Mouse (Mus musculus) cerebellum, adult 2 months (tissue): ENCODE measurements at regions not wholly inside any gene's neighbourhood (a gene's known extent, or its start where the extent isn't known, plus 50 kb on each side); places are given as distances from the start of the nearest gene placed in this dataset.
A peak's percentile ranks its signal among the peaks of the same experiment; 100 is the strongest.

Experiments used
- DNase-seq, 2 experiments: peaks; one replicate each; pipeline ENCODE4 v3.0.0; 2021
- H3K27ac ChIP-seq: fragments of 200-500 bp; 2 replicates; pipeline ENCODE4 v1.5.1; 2012; ENCODE audit warnings: low read length, control low read depth, inconsistent platforms; ENCODE audit not compliant: insufficient read depth
- H3K27me3 ChIP-seq: fragments of 200-500 bp; 2 replicates; pipeline ENCODE4 v1.6.1; 2012; ENCODE audit warnings: inconsistent platforms, mild to moderate bottlenecking, low read length, moderate library complexity; ENCODE audit not compliant: control insufficient read depth, insufficient read depth
- H3K4me1 ChIP-seq: fragments of 200-500 bp; 2 replicates; pipeline ENCODE4 v1.6.1; 2011; ENCODE audit warnings: low read length; ENCODE audit not compliant: control insufficient read depth, insufficient read depth
- H3K4me3 ChIP-seq: fragments of 200-500 bp; replicated peaks from 2 replicates; pipeline ENCODE3; 2011; ENCODE audit warnings: mild to moderate bottlenecking, low read depth, low read length, control low read depth; ENCODE audit not compliant: insufficient read depth
- CTCF ChIP-seq: fragments of 200-500 bp; IDR thresholded peaks from 2 replicates; pipeline ENCODE4 v1.5.1; 2011; ENCODE audit warnings: low read depth, mild to moderate bottlenecking, control low read depth, low read length, moderate library complexity, borderline replicate concordance; ENCODE audit not compliant: insufficient read depth
- POLR2A ChIP-seq: fragments of 200-500 bp; IDR thresholded peaks from 2 replicates; pipeline ENCODE4 v1.6.1; 2011; ENCODE audit warnings: low read length, control low read depth, borderline replicate concordance; ENCODE audit not compliant: insufficient read depth
- WGBS: fragments of 180-500 bp; shearing (Covaris S2); methylation state at CpG from one replicate; pipeline ENCODE4 v1.1.7; 2018; 5-methylcytosine and 5-hydroxymethylcytosine counted together

GRCm38 (mm10) chr4:47902749-47903148 lies 142.2 kb upstream of the Nr4a3 start:
- no peak for TF ChIP-seq POLR2A
- 88% methylated on average over 12 of the region's 12 CpGs for WGBS

GRCm38 (mm10) chr4:47912259-47912658 lies 132.7 kb upstream of the Nr4a3 start:
- TF ChIP-seq CTCF (0 out of 2 replicates have a peak, but pooled peaks have one; percentile 12), POLR2A (no peak)
- H3K4me1 ChIP-seq = no peaks in the 10 kb centered on the region
- H3K4me3 ChIP-seq = no peak overlapping the region
- H3K27me3 ChIP-seq = no peaks in the 10 kb centered on the region
- no peak for DNase-seq
- H3K27ac ChIP-seq = no peak overlapping the region
- 87% methylated on average over 1 of the region's 1 CpGs for WGBS

More at GRCm38 (mm10) chr4:47902749-47903148, 142.2 kb upstream of the Nr4a3 start:
- DNase-seq = no peak
- no peaks in the 10 kb centered on the region for H3K27me3 ChIP-seq
- H3K27ac ChIP-seq = no peak overlapping the region
- no peak overlapping the region for H3K4me3 ChIP-seq
- H3K4me1 ChIP-seq = no peaks in the 10 kb centered on the region; the same call in 1 of the 2 replicates

GRCm38 (mm10) chr4:47919576-47919975 lies 125.4 kb upstream of the Nr4a3 start:
- no peak overlapping the region for H3K4me3 ChIP-seq
- no peaks in the 10 kb centered on the region for H3K27me3 ChIP-seq
- WGBS = 88% methylated on average over 7 of the region's 7 CpGs
- H3K4me1 ChIP-seq = no peaks in the 10 kb centered on the region
- DNase-seq = no peak
- TF ChIP-seq POLR2A (no peak), CTCF (no peak)
- H3K27ac ChIP-seq = no peak overlapping the region

GRCm38 (mm10) chr4:47931464-47931863 lies 113.5 kb upstream of the Nr4a3 start:
- peak in 1 of 2 experiments; percentile 21 for DNase-seq
- TF ChIP-seq POLR2A = no peak
- no peak for TF ChIP-seq CTCF
- no peaks in the 10 kb centered on the region for H3K27me3 ChIP-seq
- H3K4me3 ChIP-seq = no peak overlapping the region
- no peaks in the 10 kb centered on the region for H3K4me1 ChIP-seq
- 73% methylated on average over 2 of the region's 2 CpGs for WGBS
- H3K27ac ChIP-seq = no peak overlapping the region

GRCm38 (mm10) chr4:47933526-47933925 lies 111.4 kb upstream of the Nr4a3 start:
- H3K27me3 ChIP-seq = no peaks in the 10 kb centered on the region
- no peak overlapping the region for H3K4me3 ChIP-seq
- 88% methylated on average over 1 of the region's 1 CpGs for WGBS
- H3K4me1 ChIP-seq = no peaks in the 10 kb centered on the region; the same call in 1 of the 2 replicates
- no peak for TF ChIP-seq CTCF
- DNase-seq = no peak
- H3K27ac ChIP-seq = no peak overlapping the region

- no peak for DNase-seq
- WGBS = 72% methylated on average over 3 of the region's 3 CpGs
- Histone ChIP-seq H3K27me3 (no peaks in the 10 kb centered on the region), H3K4me1 (peaks cover 4% of the 10 kb centered on the region; the same call in 1 of the 2 replicates), H3K4me3 (no peak overlapping the region), H3K27ac (no peak overlapping the region)
- TF ChIP-seq POLR2A (no peak), CTCF (no peak)
These were observed 109.4 kb upstream of the Nr4a3 start for GRCm38 (mm10) chr4:47935547-47935946.

- Histone ChIP-seq H3K27me3 (no peaks in the 10 kb centered on the region), H3K4me1 (peaks cover 4% of the 10 kb centered on the region; the same call in 1 of the 2 replicates), H3K27ac (no peak overlapping the region), H3K4me3 (no peak overlapping the region)
- DNase-seq = no peak
- 93% methylated on average over 7 of the region's 7 CpGs for WGBS
- no peak for TF ChIP-seq POLR2A
- no peak for TF ChIP-seq CTCF
These were observed 108.4 kb upstream of the Nr4a3 start for GRCm38 (mm10) chr4:47936470-47937125.

GRCm38 (mm10) chr4:47947869-47948573 lies 96.9 kb upstream of the Nr4a3 start:
- H3K4me3 ChIP-seq = no peak overlapping the region
- TF ChIP-seq CTCF (no peak), POLR2A (no peak)
- H3K4me1 ChIP-seq = no peaks in the 10 kb centered on the region
- H3K27me3 ChIP-seq = no peaks in the 10 kb centered on the region
- H3K27ac ChIP-seq = no peak overlapping the region
- DNase-seq = peak in 1 of 2 experiments; percentile 12
- 52% methylated on average over 16 of the region's 16 CpGs for WGBS

GRCm38 (mm10) chr4:47948789-47949188 lies 96.2 kb upstream of the Nr4a3 start:
- no peak for TF ChIP-seq POLR2A
- no peak overlapping the region for H3K4me3 ChIP-seq
- no peaks in the 10 kb centered on the region for H3K27me3 ChIP-seq
- H3K27ac ChIP-seq = no peak overlapping the region
- WGBS = 66% methylated on average over 8 of the region's 8 CpGs
- no peaks in the 10 kb centered on the region for H3K4me1 ChIP-seq
- no peak for DNase-seq
